Mouse (Mus musculus) hindbrain, embryonic 14.5 days (tissue): Measurements from ENCODE around the gene Pycr2. TPM values are rescaled to one million over a fixed set of nuclear protein-coding genes. Genes with fewer than 3 reads are reported as not detected.
"Not testable (repeated sequence)": the region's sequence is repeated elsewhere in the genome, so short reads cannot be mapped to it uniquely, and the experiment has no call there.

Experiments
- ATAC-seq: fragments of 200-750 bp; cut with Nextera tagmentation; 2 replicates; pipeline ENCODE4 v1.8.0; 2017; ENCODE audit warnings: moderate number of reproducible peaks, mild to moderate bottlenecking, moderate TSS enrichment, moderate library complexity; ENCODE audit not compliant: low FRiP score
- DNase-seq: peaks from one replicate; pipeline ENCODE4 v3.0.0-alpha.2; 2015; ENCODE audit warnings: low spot score
- H3K27ac ChIP-seq: fragments of 300-500 bp; sonication (generic); 2 replicates; pipeline ENCODE4 v1.5.1; 2014; ENCODE audit warnings: mild to moderate bottlenecking, moderate library complexity
- H3K27me3 ChIP-seq: fragments of 300-500 bp; sonication (generic); 2 replicates; pipeline ENCODE4 v1.6.1; 2014; ENCODE audit warnings: mild to moderate bottlenecking, low read length, mixed read lengths; ENCODE audit not compliant: control insufficient read depth, insufficient read depth
- H3K36me3 ChIP-seq: fragments of 300-500 bp; sonication (generic); replicated peaks from 2 replicates; pipeline ENCODE4 v1.6.1; 2014; ENCODE audit not compliant: control insufficient read depth, insufficient read depth
- H3K4me1 ChIP-seq: fragments of 300-500 bp; sonication (generic); replicated peaks from 2 replicates; pipeline ENCODE4 v1.6.1; 2014; ENCODE audit warnings: antibody characterized with exemption, low read length, mixed read lengths; ENCODE audit not compliant: control insufficient read depth, insufficient read depth
- H3K4me2 ChIP-seq: fragments of 300-500 bp; sonication (generic); replicated peaks from 2 replicates; pipeline ENCODE4 v1.6.1; 2014; ENCODE audit warnings: mild to moderate bottlenecking, moderate library complexity
- H3K4me3 ChIP-seq: fragments of 300-500 bp; sonication (generic); replicated peaks from 2 replicates; pipeline ENCODE4 v1.5.1; 2014; ENCODE audit warnings: mild to moderate bottlenecking, low read length
- H3K9ac ChIP-seq: fragments of 300-500 bp; sonication (generic); 2 replicates; pipeline ENCODE4 v1.6.1; 2014
- H3K9me3 ChIP-seq: fragments of 300-500 bp; sonication (generic); 2 replicates; pipeline ENCODE4 v1.6.1; 2016; ENCODE audit warnings: low read length; ENCODE audit not compliant: control insufficient read depth
- WGBS: fragments of 180-500 bp; shearing (Covaris S2); extraction: QIAGEN DNeasy Blood & Tissue Kit; methylation state at CpG from one replicate; pipeline ENCODE4 v1.1.7; 2014; 5-methylcytosine and 5-hydroxymethylcytosine counted together
- polyA plus RNA-seq: library from polyadenylated mRNA; unstranded; fragments of >200 nt; fragmentation: Nextera tagmentation; extraction: Ambion mirVana; gene quantifications from 2 replicates; pipeline ENCODE4 v1.2.1, GENCODE M21; 2014

Pycr2 gene
- polyA plus RNA-seq, 1 experiment from 2014 or later, result 63.0 TPM

GRCm38 (mm10) chr1:180877466-180877865, 26.6 kb upstream of the Pycr2 start:
- no peaks in the 10 kb centered on the region for H3K9me3 ChIP-seq
- H3K4me2 ChIP-seq, result no peak overlapping the region
- H3K9ac ChIP-seq, result no peak overlapping the region
- H3K27ac ChIP-seq, result no peak overlapping the region
- no peak for ATAC-seq
- no peaks in the 10 kb centered on the region for H3K36me3 ChIP-seq
- H3K4me1 ChIP-seq, result no peaks in the 10 kb centered on the region
- H3K27me3 ChIP-seq, result no peaks in the 10 kb centered on the region
- WGBS, result 78% methylated on average over 4 of the region's 4 CpGs
- DNase-seq, result no peak
- no peak overlapping the region for H3K4me3 ChIP-seq

- Histone ChIP-seq H3K4me2 (no peak overlapping the region), H3K27me3 (no peaks in the 10 kb centered on the region), H3K9me3 (no peaks in the 10 kb centered on the region), H3K4me1 (no peaks in the 10 kb centered on the region), H3K27ac (no peak overlapping the region), H3K4me3 (no peak overlapping the region), H3K9ac (no peak overlapping the region), H3K36me3 (no peaks in the 10 kb centered on the region)
- whole genome bisulfite sequencing, result 78% methylated on average over 3 of the region's 3 CpGs
- ATAC-seq (no peak), DNase-seq (no peak)
Observed at GRCm38 (mm10) chr1:180881768-180882167, 22.3 kb upstream of the Pycr2 start.

- 39% methylated on average over 7 of the region's 7 CpGs for WGBS
- Histone ChIP-seq H3K4me1 (peaks cover 5% of the 10 kb centered on the region; the same call in 1 of the 2 replicates), H3K27me3 (no peaks in the 10 kb centered on the region), H3K36me3 (no peaks in the 10 kb centered on the region), H3K9me3 (no peaks in the 10 kb centered on the region), H3K4me3 (no peak overlapping the region), H3K27ac (no peak overlapping the region), H3K4me2 (no peak overlapping the region), H3K9ac (no peak overlapping the region)
- ATAC-seq (no peak), DNase-seq (no peak)
Observed at GRCm38 (mm10) chr1:180883731-180884130, 20.4 kb upstream of the Pycr2 start.

- no peak overlapping the region for H3K27ac ChIP-seq
- DNase-seq, result no peak
- H3K9ac ChIP-seq, result no peak overlapping the region
- H3K9me3 ChIP-seq, result no peaks in the 10 kb centered on the region
- H3K36me3 ChIP-seq, result no peaks in the 10 kb centered on the region
- ATAC-seq, result no peak
- H3K4me3 ChIP-seq, result no peak overlapping the region
- peaks cover 5% of the 10 kb centered on the region; the same call in 1 of the 2 replicates for H3K4me1 ChIP-seq
- H3K27me3 ChIP-seq, result no peaks in the 10 kb centered on the region
- WGBS, result 82% methylated on average over 9 of the region's 9 CpGs
- no peak overlapping the region for H3K4me2 ChIP-seq
Observed at GRCm38 (mm10) chr1:180884484-180884883, 19.6 kb upstream of the Pycr2 start.

GRCm38 (mm10) chr1:180888556-180889042, 15.5 kb upstream of the Pycr2 start:
- ATAC-seq, result peak; percentile 51; the same call in 1 of the 2 replicates
- Histone ChIP-seq H3K9me3 (no peaks in the 10 kb centered on the region), H3K27ac (no peak overlapping the region), H3K4me1 (peaks cover 5% of the 10 kb centered on the region; the same call in 1 of the 2 replicates), H3K9ac (no peak overlapping the region), H3K4me2 (peak overlapping the region; percentile 6; the same call in 1 of the 2 replicates), H3K4me3 (no peak overlapping the region), H3K27me3 (peaks cover 9% of the 10 kb centered on the region; the same call in 1 of the 2 replicates), H3K36me3 (no peaks in the 10 kb centered on the region)
- WGBS, result 5% methylated on average over 13 of the region's 13 CpGs
- DNase-seq, result peak; percentile 35

- H3K9ac ChIP-seq, result no peak overlapping the region
- H3K4me1 ChIP-seq, result peaks cover 5% of the 10 kb centered on the region; the same call in 1 of the 2 replicates
- H3K36me3 ChIP-seq, result no peaks in the 10 kb centered on the region
- WGBS, result 33% methylated on average over 7 of the region's 7 CpGs
- no peak overlapping the region for H3K4me2 ChIP-seq
- no peaks in the 10 kb centered on the region for H3K9me3 ChIP-seq
- ATAC-seq, result no peak
- H3K4me3 ChIP-seq, result no peak overlapping the region
- H3K27me3 ChIP-seq, result peaks cover 12% of the 10 kb centered on the region
- DNase-seq, result no peak
- no peak overlapping the region for H3K27ac ChIP-seq
Observed at GRCm38 (mm10) chr1:180889172-180889571, 14.9 kb upstream of the Pycr2 start.

- DNase-seq (no peak), ATAC-seq (no peak)
- Histone ChIP-seq H3K27me3 (peaks cover 19% of the 10 kb centered on the region), H3K4me2 (no peak overlapping the region), H3K9ac (no peak overlapping the region), H3K27ac (no peak overlapping the region), H3K9me3 (no peaks in the 10 kb centered on the region), H3K4me3 (no peak overlapping the region), H3K4me1 (peaks cover 5% of the 10 kb centered on the region; the same call in 1 of the 2 replicates), H3K36me3 (no peaks in the 10 kb centered on the region)
- WGBS, result 39% methylated on average over 6 of the region's 6 CpGs
Observed at GRCm38 (mm10) chr1:180889841-180890240, 14.3 kb upstream of the Pycr2 start.

GRCm38 (mm10) chr1:180892808-180893207, 11.3 kb upstream of the Pycr2 start, which contains the start of gene Lefty2:
TSS of gene Lefty2 (plus strand) at chr1:180893108.
- 64% methylated on average over 10 of the region's 10 CpGs for WGBS
- no peak within 1 kb of the TSS for H3K4me2 ChIP-seq
- H3K4me1 ChIP-seq, result peaks cover 5% of the 10 kb centered on the region; the same call in 1 of the 2 replicates
- no peaks in the 10 kb centered on the region for H3K9me3 ChIP-seq
- ATAC-seq (no peak), DNase-seq (no peak)
- H3K9ac ChIP-seq, result no peak within 1 kb of the TSS
- no peak within 1 kb of the TSS for H3K4me3 ChIP-seq
- no peak within 1 kb of the TSS for H3K27ac ChIP-seq
- H3K27me3 ChIP-seq, result peaks cover 27% of the 10 kb centered on the region
- H3K36me3 ChIP-seq, result no peaks in the 10 kb centered on the region

GRCm38 (mm10) chr1:180894088-180894987, 9.8 kb upstream of the Pycr2 start:
- not testable (repeated sequence) for DNase-seq, H3K27ac ChIP-seq, H3K36me3 ChIP-seq, ATAC-seq, H3K9me3 ChIP-seq, H3K4me1 ChIP-seq
- H3K4me3 ChIP-seq, result peak overlapping the region; percentile 21
- H3K9ac ChIP-seq, result 0 out of 2 replicates have a peak overlapping the region, but pooled peaks have one; percentile 31
- 5% methylated on average over 41 of the region's 51 CpGs for WGBS
- peaks cover 27% of the 10 kb centered on the region for H3K27me3 ChIP-seq
- peak overlapping the region; percentile 42 for H3K4me2 ChIP-seq
